Mouse (Mus musculus): ENCODE results near the gene Lrrk1. TPM values are rescaled to one million over a fixed set of nuclear protein-coding genes. Genes with fewer than 3 reads are reported as not detected.

The Lrrk1 gene
- polyA plus RNA-seq, 1 experiment from 2014 or later: 15.4 TPM

- 0 out of 2 replicates have a peak, but pooled peaks cover 3% of the 10 kb centered on the region for H3K36me3 ChIP-seq (ENCODE audit: control insufficient read depth, insufficient read depth, low read length)
- no peaks in the 10 kb centered on the region for H3K27me3 ChIP-seq (replicated peaks; ENCODE audit: control insufficient read depth, insufficient read depth, low read length)
- no peak overlapping the region for H3K4me2 ChIP-seq (ENCODE audit: low read depth, low read length)
- H3K4me1 ChIP-seq (ENCODE audit: control insufficient read depth, insufficient read depth, low read length): peaks cover 6% of the 10 kb centered on the region; the same call in 1 of the 2 replicates
- no peak overlapping the region for H3K4me3 ChIP-seq (ENCODE audit: low read length)
- WGBS: 88% methylated on average over 14 of the region's 14 CpGs
- H3K9me3 ChIP-seq (ENCODE audit: control insufficient read depth, low read length): no peaks in the 10 kb centered on the region
- no peak for ATAC-seq
- no peak overlapping the region for H3K9ac ChIP-seq (ENCODE audit: low read depth, low read length)
- H3K27ac ChIP-seq (ENCODE audit: low read length): no peak overlapping the region
Observed at GRCm38 (mm10) chr7:66303922-66304660, 84.1 kb downstream of the Lrrk1 start.

- no peaks in the 10 kb centered on the region for H3K4me1 ChIP-seq (ENCODE audit: control insufficient read depth, insufficient read depth, low read length)
- H3K27me3 ChIP-seq (replicated peaks; ENCODE audit: control insufficient read depth, insufficient read depth, low read length): no peaks in the 10 kb centered on the region
- H3K36me3 ChIP-seq (ENCODE audit: control insufficient read depth, insufficient read depth, low read length): 0 out of 2 replicates have a peak, but pooled peaks cover 3% of the 10 kb centered on the region
- H3K9ac ChIP-seq (ENCODE audit: low read depth, low read length): no peak overlapping the region
- no peak overlapping the region for H3K4me3 ChIP-seq (ENCODE audit: low read length)
- H3K4me2 ChIP-seq (ENCODE audit: low read depth, low read length): no peak overlapping the region
- H3K9me3 ChIP-seq (ENCODE audit: control insufficient read depth, low read length): no peaks in the 10 kb centered on the region
- no peak overlapping the region for H3K27ac ChIP-seq (ENCODE audit: low read length)
- no peak for ATAC-seq
- 81% methylated on average over 4 of the region's 4 CpGs for WGBS
Observed at GRCm38 (mm10) chr7:66301486-66301885, 86.7 kb downstream of the Lrrk1 start.

DNA sequence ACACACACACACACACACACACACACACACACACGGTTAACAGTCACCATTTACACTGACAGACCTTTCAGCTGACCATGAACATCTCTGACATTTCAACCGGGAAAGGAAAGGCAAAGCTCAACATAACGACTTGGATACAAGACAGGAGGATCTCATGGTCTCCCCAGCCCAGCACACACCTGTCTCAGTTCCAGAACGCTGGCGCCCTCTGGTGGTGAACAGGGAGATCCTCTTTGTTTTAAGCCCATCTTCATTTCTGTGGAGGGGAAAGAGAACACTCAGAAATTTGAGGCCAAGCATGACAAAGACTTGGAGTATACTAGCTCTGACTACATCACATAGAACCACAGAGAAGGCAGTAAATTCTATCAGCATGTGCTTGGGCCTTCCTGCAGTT, 87.5 kb downstream of the Lrrk1 start:
- 0 out of 2 replicates have a peak, but pooled peaks cover 3% of the 10 kb centered on the region for H3K36me3 ChIP-seq (ENCODE audit: control insufficient read depth, insufficient read depth, low read length)
- peak; percentile 69 for ATAC-seq
- H3K4me3 ChIP-seq (ENCODE audit: low read length): no peak overlapping the region
- no peak overlapping the region for H3K9ac ChIP-seq (ENCODE audit: low read depth, low read length)
- no peak overlapping the region for H3K4me2 ChIP-seq (ENCODE audit: low read depth, low read length)
- H3K9me3 ChIP-seq (ENCODE audit: control insufficient read depth, low read length): no peaks in the 10 kb centered on the region
- H3K27ac ChIP-seq (ENCODE audit: low read length): no peak overlapping the region
- no peaks in the 10 kb centered on the region for H3K27me3 ChIP-seq (replicated peaks; ENCODE audit: control insufficient read depth, insufficient read depth, low read length)
- no peaks in the 10 kb centered on the region for H3K4me1 ChIP-seq (ENCODE audit: control insufficient read depth, insufficient read depth, low read length)
- WGBS: 7% methylated on average over 5 of the region's 5 CpGs

DNA sequence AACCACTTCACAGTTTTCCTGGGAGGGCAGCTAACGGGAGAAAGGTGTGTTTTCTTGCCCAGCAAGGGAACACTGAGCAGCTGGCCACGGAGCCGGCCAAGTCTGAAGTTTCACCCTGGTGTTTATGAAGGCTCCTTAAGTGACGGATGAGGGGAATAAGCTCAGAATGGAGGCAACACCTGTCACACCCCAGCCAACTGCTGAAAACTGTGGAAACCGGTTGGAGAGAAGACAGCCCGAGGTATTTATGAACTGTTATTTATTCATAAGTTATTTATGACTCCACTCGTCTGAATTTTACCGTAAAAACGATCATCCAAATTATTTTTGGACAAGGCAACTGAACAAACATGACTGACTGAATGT, 90.5 kb downstream of the Lrrk1 start:
- Histone ChIP-seq H3K27me3 (replicated peaks; ENCODE audit: control insufficient read depth, insufficient read depth, low read length) (no peaks in the 10 kb centered on the region), H3K9me3 (ENCODE audit: control insufficient read depth, low read length) (no peaks in the 10 kb centered on the region), H3K4me1 (ENCODE audit: control insufficient read depth, insufficient read depth, low read length) (no peaks in the 10 kb centered on the region), H3K36me3 (ENCODE audit: control insufficient read depth, insufficient read depth, low read length) (peaks cover 7% of the 10 kb centered on the region; the same call in 1 of the 2 replicates), H3K27ac (ENCODE audit: low read length) (no peak overlapping the region), H3K4me2 (ENCODE audit: low read depth, low read length) (no peak overlapping the region), H3K4me3 (ENCODE audit: low read length) (no peak overlapping the region), H3K9ac (ENCODE audit: low read depth, low read length) (no peak overlapping the region)
- no peak for ATAC-seq
- 63% methylated on average over 9 of the region's 9 CpGs for whole genome bisulfite sequencing

GRCm38 (mm10) chr7:66296921-66297655, 91.1 kb downstream of the Lrrk1 start:
- Histone ChIP-seq H3K36me3 (ENCODE audit: control insufficient read depth, insufficient read depth, low read length) (peaks cover 7% of the 10 kb centered on the region; the same call in 1 of the 2 replicates), H3K4me2 (ENCODE audit: low read depth, low read length) (no peak overlapping the region), H3K9ac (ENCODE audit: low read depth, low read length) (no peak overlapping the region), H3K9me3 (ENCODE audit: control insufficient read depth, low read length) (no peaks in the 10 kb centered on the region), H3K27ac (ENCODE audit: low read length) (no peak overlapping the region), H3K27me3 (replicated peaks; ENCODE audit: control insufficient read depth, insufficient read depth, low read length) (no peaks in the 10 kb centered on the region), H3K4me1 (ENCODE audit: control insufficient read depth, insufficient read depth, low read length) (no peaks in the 10 kb centered on the region), H3K4me3 (ENCODE audit: low read length) (no peak overlapping the region)
- 76% methylated on average over 12 of the region's 12 CpGs for WGBS
- no peak for ATAC-seq

GRCm38 (mm10) chr7:66292552-66293376, 95.4 kb downstream of the Lrrk1 start:
- Histone ChIP-seq H3K4me2 (ENCODE audit: low read depth, low read length) (no peak overlapping the region), H3K4me1 (ENCODE audit: control insufficient read depth, insufficient read depth, low read length) (no peaks in the 10 kb centered on the region), H3K27me3 (replicated peaks; ENCODE audit: control insufficient read depth, insufficient read depth, low read length) (no peaks in the 10 kb centered on the region), H3K9ac (ENCODE audit: low read depth, low read length) (no peak overlapping the region), H3K36me3 (ENCODE audit: control insufficient read depth, insufficient read depth, low read length) (peaks cover 15% of the 10 kb centered on the region; the same call in 1 of the 2 replicates), H3K27ac (ENCODE audit: low read length) (no peak overlapping the region), H3K4me3 (ENCODE audit: low read length) (no peak overlapping the region), H3K9me3 (ENCODE audit: control insufficient read depth, low read length) (no peaks in the 10 kb centered on the region)
- ATAC-seq: no peak
- 68% methylated on average over 19 of the region's 19 CpGs for WGBS

- Histone ChIP-seq H3K27me3 (replicated peaks; ENCODE audit: control insufficient read depth, insufficient read depth, low read length) (no peaks in the 10 kb centered on the region), H3K4me2 (ENCODE audit: low read depth, low read length) (no peak overlapping the region), H3K4me1 (ENCODE audit: control insufficient read depth, insufficient read depth, low read length) (no peaks in the 10 kb centered on the region), H3K27ac (ENCODE audit: low read length) (no peak overlapping the region), H3K9me3 (ENCODE audit: control insufficient read depth, low read length) (no peaks in the 10 kb centered on the region), H3K36me3 (ENCODE audit: control insufficient read depth, insufficient read depth, low read length) (peaks cover 15% of the 10 kb centered on the region; the same call in 1 of the 2 replicates), H3K4me3 (ENCODE audit: low read length) (no peak overlapping the region), H3K9ac (ENCODE audit: low read depth, low read length) (no peak overlapping the region)
- 88% methylated on average over 8 of the region's 8 CpGs for WGBS
- ATAC-seq: no peak
Observed at GRCm38 (mm10) chr7:66292010-66292409, 96.1 kb downstream of the Lrrk1 start.

DNA sequence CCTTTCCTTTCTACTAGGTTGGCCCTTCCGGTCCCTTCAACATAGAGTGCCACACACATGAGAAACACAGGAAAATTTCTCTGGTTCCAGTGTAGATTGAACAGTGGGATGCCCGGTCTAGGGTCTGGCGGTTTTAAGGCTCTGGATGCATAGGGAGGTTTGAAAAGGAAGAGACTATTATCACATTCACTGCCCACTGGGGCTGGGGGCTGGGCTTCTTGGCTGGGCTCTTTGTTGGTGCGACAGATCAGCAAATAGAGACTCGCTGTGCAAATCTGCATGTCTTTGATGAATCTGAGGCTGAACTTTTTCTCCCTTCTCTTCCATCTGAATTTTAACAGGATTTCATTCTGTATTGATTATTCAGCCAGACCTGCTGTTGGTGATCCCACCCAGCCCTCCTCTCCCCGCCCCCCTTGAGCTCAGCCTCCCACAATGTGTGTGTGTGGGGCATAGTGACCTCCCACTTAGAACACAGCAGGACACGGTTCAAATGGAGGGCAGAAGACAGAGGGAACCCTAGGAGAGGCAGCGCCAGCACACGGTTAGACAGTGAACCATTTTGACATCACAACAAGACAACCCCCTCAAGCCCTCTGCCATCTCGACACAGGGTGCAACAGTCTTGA, 105.1 kb downstream of the Lrrk1 start:
- no peaks in the 10 kb centered on the region for H3K4me1 ChIP-seq (ENCODE audit: control insufficient read depth, insufficient read depth, low read length)
- 38% methylated on average over 10 of the region's 10 CpGs for WGBS
- no peak for ATAC-seq
- no peaks in the 10 kb centered on the region for H3K9me3 ChIP-seq (ENCODE audit: control insufficient read depth, low read length)
- H3K4me3 ChIP-seq (ENCODE audit: low read length): no peak overlapping the region
- no peak overlapping the region for H3K4me2 ChIP-seq (ENCODE audit: low read depth, low read length)
- no peaks in the 10 kb centered on the region for H3K27me3 ChIP-seq (replicated peaks; ENCODE audit: control insufficient read depth, insufficient read depth, low read length)
- H3K36me3 ChIP-seq (ENCODE audit: control insufficient read depth, insufficient read depth, low read length): peaks cover 20% of the 10 kb centered on the region
- H3K27ac ChIP-seq (ENCODE audit: low read length): no peak overlapping the region
- no peak overlapping the region for H3K9ac ChIP-seq (ENCODE audit: low read depth, low read length)

GRCm38 (mm10) chr7:66282265-66282664, 105.9 kb downstream of the Lrrk1 start:
- Histone ChIP-seq H3K4me3 (ENCODE audit: low read length) (no peak overlapping the region), H3K36me3 (ENCODE audit: control insufficient read depth, insufficient read depth, low read length) (peaks cover 20% of the 10 kb centered on the region), H3K27me3 (replicated peaks; ENCODE audit: control insufficient read depth, insufficient read depth, low read length) (no peaks in the 10 kb centered on the region), H3K9me3 (ENCODE audit: control insufficient read depth, low read length) (no peaks in the 10 kb centered on the region), H3K4me1 (ENCODE audit: control insufficient read depth, insufficient read depth, low read length) (no peaks in the 10 kb centered on the region), H3K27ac (ENCODE audit: low read length) (no peak overlapping the region), H3K9ac (ENCODE audit: low read depth, low read length) (no peak overlapping the region), H3K4me2 (ENCODE audit: low read depth, low read length) (no peak overlapping the region)
- ATAC-seq: no peak
- 66% methylated on average over 12 of the region's 12 CpGs for whole genome bisulfite sequencing
